ENCODE assay signal across 8 mouse cellular contexts in genomic region chr1:78659270-78659823, GRCm38 (mm10). TPM values are rescaled to one million over a fixed set of nuclear protein-coding genes. Genes with fewer than 3 reads are reported as not detected.
A peak's percentile ranks its signal among the peaks of the same experiment; 100 is the strongest.
DNase-seq lines count a peak whose midpoint lies in the region; ATAC-seq and TF ChIP-seq lines count a peak whose summit lies in the region.

No protein-coding gene starts in this region.

- WGBS in lung, postnatal 0 days = 50% methylated on average over 4 of the region's 4 CpGs
- WGBS in lung, adult 2 months = 77% methylated on average over 4 of the region's 4 CpGs
- WGBS in limb, embryonic 13.5 days = 39% methylated on average over 4 of the region's 4 CpGs
- 36% methylated on average over 4 of the region's 4 CpGs for WGBS in small intestine, adult 2 months

- H3K9me3 ChIP-seq in lung, postnatal 0 days (ENCODE audit: low read length) = no peaks in the 10 kb centered on the region
- H3K9me3 ChIP-seq in limb, embryonic 13.5 days = no peaks in the 10 kb centered on the region

- H3K27me3 ChIP-seq in lung, postnatal 0 days (replicated peaks; ENCODE audit: insufficient read depth, low read length) = no peaks in the 10 kb centered on the region
- no peaks in the 10 kb centered on the region for H3K27me3 ChIP-seq in limb, embryonic 13.5 days
- H3K27me3 ChIP-seq in small intestine, adult 2 months (ENCODE audit: control insufficient read depth, insufficient read depth, low read length) = no peaks in the 10 kb centered on the region

- H3K27ac ChIP-seq in lung, postnatal 0 days (ENCODE audit: low read length) = no peak overlapping the region
- H3K27ac ChIP-seq in limb, embryonic 13.5 days = no peak overlapping the region
- no peak overlapping the region for H3K27ac ChIP-seq in small intestine, adult 2 months (ENCODE audit: insufficient read depth, low read depth, low read length)

- H3K4me2 ChIP-seq in lung, postnatal 0 days (replicated peaks; ENCODE audit: low read depth, low read length) = peak overlapping the region; percentile 96
- H3K4me2 ChIP-seq in limb, embryonic 13.5 days (replicated peaks) = peak overlapping the region; percentile 82

- H3K36me3 ChIP-seq in lung, postnatal 0 days (ENCODE audit: insufficient read depth, low read length) = peaks cover 1% of the 10 kb centered on the region; the same call in 1 of the 2 replicates
- H3K36me3 ChIP-seq in limb, embryonic 13.5 days = peaks cover 5% of the 10 kb centered on the region
- H3K36me3 ChIP-seq in small intestine, adult 2 months (ENCODE audit: control insufficient read depth, insufficient read depth, low read length) = peaks cover 1% of the 10 kb centered on the region; the same call in 1 of the 2 replicates

- peaks cover 6% of the 10 kb centered on the region; the same call in 1 of the 2 replicates for H3K4me1 ChIP-seq in lung, postnatal 0 days (ENCODE audit: insufficient read depth, low read depth, low read length)
- peaks cover 6% of the 10 kb centered on the region for H3K4me1 ChIP-seq in lung, adult 2 months (ENCODE audit: control insufficient read depth, insufficient read depth, low read length)
- peaks cover 48% of the 10 kb centered on the region for H3K4me1 ChIP-seq in limb, embryonic 13.5 days
- no peaks in the 10 kb centered on the region; the same call in 1 of the 2 replicates for H3K4me1 ChIP-seq in small intestine, adult 2 months (ENCODE audit: control insufficient read depth, insufficient read depth, insufficient read length, low read length)

- DNase-seq in lung, postnatal 0 days (ENCODE audit: low spot score) = no peak
- no peak for DNase-seq in lung, adult 2 months
- DNase-seq in fat pad, adult 2 months (ENCODE audit: extremely low read depth, low read depth, low spot score) = peak; percentile 83
- no peak for DNase-seq in ovary, adult 18-20 months (ENCODE audit: low spot score)
- DNase-seq in thymus, postnatal 10 days (ENCODE audit: low spot score in 2 of 2) = no peak
- no peak for DNase-seq in layer of hippocampus, adult 9-10 months (ENCODE audit: low spot score)

- no peak overlapping the region for H3K9ac ChIP-seq in lung, postnatal 0 days (replicated peaks; ENCODE audit: low read depth)
- H3K9ac ChIP-seq in limb, embryonic 13.5 days = peak overlapping the region; percentile 97

- TF ChIP-seq CTCF in lung, postnatal 0 days (IDR thresholded peaks at IDR 0.05) = no peak
- no peak for TF ChIP-seq CTCF in lung, adult 2 months (IDR thresholded peaks at IDR 0.05; ENCODE audit: insufficient read depth, low read length)
- no peak for TF ChIP-seq CTCF in small intestine, adult 2 months (IDR thresholded peaks at IDR 0.05; ENCODE audit: extremely low read depth, insufficient read length, insufficient replicate concordance, low read depth, low read length)

- H3K4me3 ChIP-seq in lung, postnatal 0 days (ENCODE audit: low read depth, low read length) = peak overlapping the region; percentile 85; the same call in 1 of the 2 replicates
- no peak overlapping the region for H3K4me3 ChIP-seq in lung, adult 2 months (replicated peaks; ENCODE audit: extremely low read depth, low read depth, low read length)
- H3K4me3 ChIP-seq in limb, embryonic 13.5 days = peak overlapping the region; percentile 92
- H3K4me3 ChIP-seq in small intestine, adult 2 months (ENCODE audit: low read depth, low read length) = peak overlapping the region; percentile 96; the same call in 1 of the 2 replicates

- no peak for TF ChIP-seq POLR2A in lung, adult 2 months (IDR thresholded peaks at IDR 0.05; ENCODE audit: borderline replicate concordance, extremely low read depth, low read depth, low read length)
- no peak for TF ChIP-seq POLR2A in small intestine, adult 2 months (IDR thresholded peaks at IDR 0.05; ENCODE audit: low read depth, low read length)

- no peak for TF ChIP-seq EP300 in lung, postnatal 0 days (IDR thresholded peaks at IDR 0.05)

- no peak for ATAC-seq in lung, postnatal 0 days
- no peak for ATAC-seq in limb, embryonic 13.5 days (ENCODE audit: low FRiP score, low read depth)

RNA-seq across cellular contexts. Expression of gene Utp14b, which starts 1.5 kb away (rescaled TPM):
- 0.96 and 0.97 TPM in 2 replicates for polyA plus RNA-seq in lung, postnatal 0 days (2015; fragmentation: Nextera tagmentation; extraction: Ambion mirVana)
- polyA plus RNA-seq in lung, adult 2 months (2012; rRNA removed) = 0.51 and 0.83 TPM in 2 replicates
- polyA plus RNA-seq in limb, embryonic 13.5 days (2015; fragmentation: Nextera tagmentation; extraction: Ambion mirVana) = 4.3 and 4.4 TPM in 2 replicates
- polyA plus RNA-seq in small intestine, adult 2 months (2012; rRNA removed) = 0.14 and 0.51 TPM in 2 replicates

RNA-seq across cellular contexts. Expression of gene Acsl3, which starts 1.7 kb away (rescaled TPM):
- polyA plus RNA-seq in lung, postnatal 0 days (2015; fragmentation: Nextera tagmentation; extraction: Ambion mirVana) = 22.7 and 23.3 TPM in 2 replicates
- 4.1 and 6.6 TPM in 2 replicates for polyA plus RNA-seq in lung, adult 2 months (2012; rRNA removed)
- polyA plus RNA-seq in limb, embryonic 13.5 days (2015; fragmentation: Nextera tagmentation; extraction: Ambion mirVana) = 76.8 and 83.2 TPM in 2 replicates
- 3.5 and 7.9 TPM in 2 replicates for polyA plus RNA-seq in small intestine, adult 2 months (2012; rRNA removed)
